Mouse (Mus musculus): ENCODE results near the gene Zmiz1. TPM values are rescaled to one million over a fixed set of nuclear protein-coding genes. Genes with fewer than 3 reads are reported as not detected.

Gene Zmiz1
- polyA plus RNA-seq, 1 experiment, result 27.2 TPM

DNA sequence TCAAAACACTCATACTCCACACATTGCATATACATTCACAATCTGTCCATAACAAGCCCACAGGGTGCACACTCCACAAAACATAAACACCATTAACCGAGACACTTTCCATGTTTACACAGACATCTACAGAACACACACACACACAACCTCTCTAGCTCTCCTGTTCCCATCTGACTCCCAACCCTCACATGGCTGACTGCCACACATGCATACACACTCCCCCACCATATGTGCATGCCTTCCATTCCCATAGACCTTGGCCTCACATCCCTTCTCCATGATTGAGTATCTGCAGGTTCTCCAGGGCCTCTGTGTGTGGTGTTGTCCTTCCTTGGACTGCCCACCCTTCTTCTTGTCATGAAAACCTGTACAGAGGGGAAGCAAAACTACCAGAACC lies 36.0 kb upstream of the Zmiz1 start:
- H3K4me1 ChIP-seq (ENCODE audit: control insufficient read depth, insufficient read depth, low read length), result no peaks in the 10 kb centered on the region
- no peak overlapping the region for H3K4me3 ChIP-seq (replicated peaks; ENCODE audit: control insufficient read depth, low read depth, low read length)
- no peak overlapping the region for H3K27ac ChIP-seq (ENCODE audit: control insufficient read depth, insufficient read depth, low read depth, low read length, poor library complexity)
- 84% methylated on average over 1 of the region's 1 CpGs for WGBS
- TF ChIP-seq POLR2A (IDR thresholded peaks at IDR 0.05; ENCODE audit: borderline replicate concordance, control insufficient read depth, low read depth, low read length) (no peak), CTCF (IDR thresholded peaks at IDR 0.05; ENCODE audit: control insufficient read depth, insufficient read depth, low read length) (no peak)

GRCm38 (mm10) chr14:25423721-25424443 lies 35.1 kb upstream of the Zmiz1 start:
- TF ChIP-seq POLR2A (IDR thresholded peaks at IDR 0.05; ENCODE audit: borderline replicate concordance, control insufficient read depth, low read depth, low read length) (no peak), CTCF (IDR thresholded peaks at IDR 0.05; ENCODE audit: control insufficient read depth, insufficient read depth, low read length) (no peak)
- no peak overlapping the region for H3K27ac ChIP-seq (ENCODE audit: control insufficient read depth, insufficient read depth, low read depth, low read length, poor library complexity)
- H3K4me3 ChIP-seq (replicated peaks; ENCODE audit: control insufficient read depth, low read depth, low read length), result no peak overlapping the region
- WGBS, result 51% methylated on average over 7 of the region's 7 CpGs
- H3K4me1 ChIP-seq (ENCODE audit: control insufficient read depth, insufficient read depth, low read length), result no peaks in the 10 kb centered on the region

- H3K4me1 ChIP-seq (ENCODE audit: control insufficient read depth, insufficient read depth, low read length), result no peaks in the 10 kb centered on the region
- TF ChIP-seq CTCF (IDR thresholded peaks at IDR 0.05; ENCODE audit: control insufficient read depth, insufficient read depth, low read length) (no peak), POLR2A (IDR thresholded peaks at IDR 0.05; ENCODE audit: borderline replicate concordance, control insufficient read depth, low read depth, low read length) (no peak)
- H3K4me3 ChIP-seq (replicated peaks; ENCODE audit: control insufficient read depth, low read depth, low read length), result no peak overlapping the region
- no peak overlapping the region for H3K27ac ChIP-seq (ENCODE audit: control insufficient read depth, insufficient read depth, low read depth, low read length, poor library complexity)
These were observed 20.7 kb upstream of the Zmiz1 start for GRCm38 (mm10) chr14:25438255-25438654.

DNA sequence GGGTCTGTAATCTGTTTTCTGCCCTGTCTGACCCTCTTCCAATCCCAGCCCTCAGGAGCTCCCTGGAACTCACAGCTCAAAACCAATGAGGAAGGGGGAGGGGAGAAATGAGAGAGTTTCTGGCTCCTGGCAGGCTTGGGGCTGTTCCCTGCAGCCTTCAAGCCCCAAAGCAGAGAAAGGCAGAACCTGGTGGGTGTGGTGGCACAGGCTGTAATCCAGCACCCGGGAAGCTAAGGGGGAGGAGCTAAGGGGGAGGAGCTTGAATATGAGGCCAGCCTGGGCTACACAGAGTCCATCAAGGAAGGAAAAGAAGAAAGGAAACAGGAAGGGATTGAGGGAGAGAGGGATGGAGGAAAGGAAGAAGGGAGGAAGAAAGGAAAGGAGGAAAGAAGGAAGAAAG lies 18.9 kb upstream of the Zmiz1 start:
- Histone ChIP-seq H3K4me1 (ENCODE audit: control insufficient read depth, insufficient read depth, low read length) (no peaks in the 10 kb centered on the region), H3K4me3 (replicated peaks; ENCODE audit: control insufficient read depth, low read depth, low read length) (no peak overlapping the region), H3K27ac (ENCODE audit: control insufficient read depth, insufficient read depth, low read depth, low read length, poor library complexity) (no peak overlapping the region)
- 26% methylated on average over 1 of the region's 1 CpGs for WGBS
- TF ChIP-seq CTCF (IDR thresholded peaks at IDR 0.05; ENCODE audit: control insufficient read depth, insufficient read depth, low read length) (no peak), POLR2A (IDR thresholded peaks at IDR 0.05; ENCODE audit: borderline replicate concordance, control insufficient read depth, low read depth, low read length) (no peak)

- TF ChIP-seq CTCF (IDR thresholded peaks at IDR 0.05; ENCODE audit: control insufficient read depth, insufficient read depth, low read length) (no peak), POLR2A (IDR thresholded peaks at IDR 0.05; ENCODE audit: borderline replicate concordance, control insufficient read depth, low read depth, low read length) (no peak)
- WGBS, result 63% methylated on average over 3 of the region's 3 CpGs
- H3K27ac ChIP-seq (ENCODE audit: control insufficient read depth, insufficient read depth, low read depth, low read length, poor library complexity), result no peak overlapping the region
- no peaks in the 10 kb centered on the region for H3K4me1 ChIP-seq (ENCODE audit: control insufficient read depth, insufficient read depth, low read length)
- no peak overlapping the region for H3K4me3 ChIP-seq (replicated peaks; ENCODE audit: control insufficient read depth, low read depth, low read length)
These were observed 18.2 kb upstream of the Zmiz1 start for GRCm38 (mm10) chr14:25440777-25441176.

GRCm38 (mm10) chr14:25441469-25441868 lies 17.5 kb upstream of the Zmiz1 start:
- no peak for TF ChIP-seq CTCF (IDR thresholded peaks at IDR 0.05; ENCODE audit: control insufficient read depth, insufficient read depth, low read length)
- no peak for TF ChIP-seq POLR2A (IDR thresholded peaks at IDR 0.05; ENCODE audit: borderline replicate concordance, control insufficient read depth, low read depth, low read length)
- no peak overlapping the region for H3K4me3 ChIP-seq (replicated peaks; ENCODE audit: control insufficient read depth, low read depth, low read length)
- WGBS, result 47% methylated on average over 5 of the region's 5 CpGs
- no peak overlapping the region for H3K27ac ChIP-seq (ENCODE audit: control insufficient read depth, insufficient read depth, low read depth, low read length, poor library complexity)
- H3K4me1 ChIP-seq (ENCODE audit: control insufficient read depth, insufficient read depth, low read length), result no peaks in the 10 kb centered on the region

GRCm38 (mm10) chr14:25442676-25443075 lies 16.3 kb upstream of the Zmiz1 start:
- Histone ChIP-seq H3K27ac (ENCODE audit: control insufficient read depth, insufficient read depth, low read depth, low read length, poor library complexity) (no peak overlapping the region), H3K4me1 (ENCODE audit: control insufficient read depth, insufficient read depth, low read length) (no peaks in the 10 kb centered on the region), H3K4me3 (replicated peaks; ENCODE audit: control insufficient read depth, low read depth, low read length) (no peak overlapping the region)
- no peak for TF ChIP-seq CTCF (IDR thresholded peaks at IDR 0.05; ENCODE audit: control insufficient read depth, insufficient read depth, low read length)
- no peak for TF ChIP-seq POLR2A (IDR thresholded peaks at IDR 0.05; ENCODE audit: borderline replicate concordance, control insufficient read depth, low read depth, low read length)
- 48% methylated on average over 2 of the region's 2 CpGs for WGBS

- 75% methylated on average over 6 of the region's 6 CpGs for WGBS
- Histone ChIP-seq H3K27ac (ENCODE audit: control insufficient read depth, insufficient read depth, low read depth, low read length, poor library complexity) (no peak overlapping the region), H3K4me3 (replicated peaks; ENCODE audit: control insufficient read depth, low read depth, low read length) (no peak overlapping the region), H3K4me1 (ENCODE audit: control insufficient read depth, insufficient read depth, low read length) (no peaks in the 10 kb centered on the region)
- TF ChIP-seq CTCF (IDR thresholded peaks at IDR 0.05; ENCODE audit: control insufficient read depth, insufficient read depth, low read length), result no peak
- no peak for TF ChIP-seq POLR2A (IDR thresholded peaks at IDR 0.05; ENCODE audit: borderline replicate concordance, control insufficient read depth, low read depth, low read length)
These were observed 11.7 kb upstream of the Zmiz1 start for GRCm38 (mm10) chr14:25447136-25447775.
